Mouse (Mus musculus): Measurements from ENCODE around the gene Wdr54.

Gene Wdr54

DNA sequence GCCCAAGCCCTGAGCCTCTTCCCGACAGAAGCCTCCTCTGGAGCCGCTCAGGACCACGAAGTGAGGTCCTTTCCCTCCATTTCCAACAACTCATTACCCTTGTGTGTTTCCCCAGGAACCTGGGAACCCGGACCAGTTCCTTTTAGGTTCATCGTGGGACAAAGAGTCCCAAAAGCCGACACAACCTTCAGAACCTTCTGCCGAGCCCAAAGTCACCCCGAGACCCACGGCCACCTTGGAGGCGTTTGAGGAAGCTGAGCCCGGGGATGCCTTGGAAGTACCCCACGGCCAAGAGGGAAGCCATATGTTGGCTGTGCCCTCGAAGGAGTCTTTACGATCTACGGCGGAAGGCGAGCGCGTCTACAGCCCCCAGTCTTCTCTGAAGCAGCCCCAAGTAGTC lies 5.2 kb upstream of the Wdr54 start:
- no peak for DNase-seq (ENCODE audit: extremely low read depth, insufficient read length, low spot score)

DNA sequence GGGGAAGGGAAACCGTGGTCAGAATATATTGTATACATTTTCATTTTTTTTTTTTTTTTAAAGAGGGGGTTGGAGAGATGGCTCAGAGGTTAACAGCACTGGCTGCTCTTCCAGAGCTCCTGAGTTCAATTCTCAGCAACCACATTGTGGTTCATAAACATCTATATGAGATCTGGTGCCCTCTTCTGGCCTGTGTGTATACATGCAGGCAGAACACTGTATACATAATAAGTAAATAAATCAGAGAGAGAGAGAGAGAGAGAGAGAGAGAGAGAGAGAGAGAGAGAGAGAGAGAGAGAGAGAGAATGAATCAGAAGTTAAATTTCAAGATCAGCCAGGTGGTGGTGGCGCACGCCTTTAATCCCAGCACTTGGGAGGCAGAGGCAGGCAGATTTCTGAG lies 3.3 kb upstream of the Wdr54 start:
- DNase-seq (ENCODE audit: extremely low read depth, insufficient read length, low spot score): peak; percentile 56

DNA sequence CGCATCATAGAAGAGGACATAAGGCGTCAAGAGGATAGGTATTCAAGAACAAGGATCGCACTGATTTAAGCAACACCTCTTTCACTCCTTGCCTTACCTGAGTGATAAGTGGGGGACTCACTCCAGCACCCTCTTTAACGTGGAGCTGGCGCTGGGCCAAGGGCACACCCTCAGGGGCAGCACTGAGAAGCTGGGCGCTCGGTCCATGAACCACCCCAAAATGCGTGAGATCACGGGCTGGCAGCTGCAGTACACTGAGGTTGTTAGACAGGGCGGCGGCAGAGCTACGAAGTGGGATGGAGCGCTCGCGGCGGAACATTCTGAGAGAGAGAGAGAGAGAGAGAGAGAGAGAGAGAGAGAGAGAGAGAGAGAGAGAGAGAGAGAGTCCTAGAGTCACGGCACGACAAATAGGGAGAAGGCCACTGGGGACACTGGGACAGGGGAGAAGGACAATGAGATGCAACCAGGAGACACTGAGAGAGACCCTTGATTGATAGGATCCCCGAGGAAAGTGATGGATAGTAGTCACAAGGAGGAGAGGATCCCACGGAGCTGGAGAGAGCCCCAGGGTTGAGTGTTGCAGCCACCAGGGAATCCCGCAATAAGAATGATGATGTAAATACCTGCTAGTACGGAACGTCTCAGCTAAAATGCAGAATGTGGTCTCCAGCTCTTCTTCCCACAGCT lies 502 bp downstream of the Wdr54 start:
- DNase-seq (ENCODE audit: extremely low read depth, insufficient read length, low spot score): peak; percentile 46

GRCm38 (mm10) chr6:83153485-83153884 lies 2.7 kb downstream of the Wdr54 start:
- no peak for DNase-seq (ENCODE audit: extremely low read depth, insufficient read length, low spot score)

GRCm38 (mm10) chr6:83153038-83153437 lies 3.2 kb downstream of the Wdr54 start:
- DNase-seq (ENCODE audit: extremely low read depth, insufficient read length, low spot score): no peak

DNA sequence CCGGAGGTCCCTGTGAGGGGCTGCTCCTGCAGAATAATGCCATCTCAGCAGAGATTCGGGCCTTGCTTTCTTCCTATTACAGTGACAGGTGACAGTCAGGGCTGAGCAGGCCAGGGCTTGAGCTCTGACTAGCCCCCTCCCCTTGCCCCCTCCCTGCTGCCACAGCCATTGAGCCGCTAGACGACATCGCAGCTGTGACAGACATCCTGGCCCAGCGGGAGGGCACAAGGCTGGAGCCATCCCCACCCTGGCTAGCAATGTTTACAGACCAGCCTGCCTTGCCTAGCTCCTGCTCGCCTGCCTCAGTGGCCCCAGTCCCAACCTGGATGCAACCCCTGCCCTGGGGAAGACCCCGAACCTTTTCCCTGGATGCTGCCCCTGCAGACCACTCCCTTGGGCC lies 4.5 kb downstream of the Wdr54 start:
- no peak for DNase-seq (ENCODE audit: extremely low read depth, insufficient read length, low spot score)

DNA sequence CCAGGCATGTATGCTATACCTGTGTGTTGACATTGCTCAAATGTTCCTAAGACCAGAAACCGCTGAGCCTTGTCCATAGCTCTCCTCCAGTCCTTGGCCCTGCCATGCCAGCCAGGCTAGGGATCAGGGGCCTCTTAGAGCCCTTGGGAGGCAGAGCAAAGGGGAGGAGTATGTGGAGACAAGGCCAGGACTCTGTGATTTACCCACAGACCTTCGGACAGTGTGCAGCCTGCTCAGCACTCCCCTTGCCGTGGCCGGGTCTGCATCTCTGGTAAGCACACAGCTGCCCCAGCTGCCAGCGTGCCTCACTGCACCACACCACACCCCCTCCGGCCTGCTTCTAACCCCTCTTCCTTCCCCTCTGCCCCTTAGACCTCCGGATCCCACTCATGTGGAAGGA lies 8.9 kb downstream of the Wdr54 start:
- no peak for DNase-seq (ENCODE audit: extremely low read depth, insufficient read length, low spot score)

- no peak for DNase-seq (ENCODE audit: extremely low read depth, insufficient read length, low spot score)
These were observed 10.4 kb downstream of the Wdr54 start for GRCm38 (mm10) chr6:83145805-83146204.

DNA sequence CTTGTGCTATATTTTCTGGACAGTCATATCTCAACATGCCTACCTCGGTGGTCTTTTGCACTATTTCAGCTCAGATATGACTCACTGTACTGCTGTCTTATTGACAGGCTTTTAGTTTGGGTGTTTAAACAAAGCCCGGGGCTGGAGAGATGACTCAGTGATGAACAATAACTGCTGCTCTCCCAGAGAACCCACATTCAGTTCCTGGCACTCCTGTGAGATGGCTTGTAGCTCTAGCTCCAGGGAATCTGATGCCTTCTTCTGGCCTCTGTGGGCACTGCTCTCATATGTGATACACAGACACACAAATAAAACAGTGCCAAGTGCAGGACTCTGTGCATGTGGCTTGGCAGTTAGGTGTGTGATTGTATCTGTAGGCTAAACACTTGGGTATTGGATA lies 11.0 kb downstream of the Wdr54 start:
- peak; percentile 50 for DNase-seq (ENCODE audit: extremely low read depth, insufficient read length, low spot score)

- no peak for DNase-seq (ENCODE audit: extremely low read depth, insufficient read length, low spot score)
These were observed 13.3 kb downstream of the Wdr54 start for GRCm38 (mm10) chr6:83142886-83143285.

DNA sequence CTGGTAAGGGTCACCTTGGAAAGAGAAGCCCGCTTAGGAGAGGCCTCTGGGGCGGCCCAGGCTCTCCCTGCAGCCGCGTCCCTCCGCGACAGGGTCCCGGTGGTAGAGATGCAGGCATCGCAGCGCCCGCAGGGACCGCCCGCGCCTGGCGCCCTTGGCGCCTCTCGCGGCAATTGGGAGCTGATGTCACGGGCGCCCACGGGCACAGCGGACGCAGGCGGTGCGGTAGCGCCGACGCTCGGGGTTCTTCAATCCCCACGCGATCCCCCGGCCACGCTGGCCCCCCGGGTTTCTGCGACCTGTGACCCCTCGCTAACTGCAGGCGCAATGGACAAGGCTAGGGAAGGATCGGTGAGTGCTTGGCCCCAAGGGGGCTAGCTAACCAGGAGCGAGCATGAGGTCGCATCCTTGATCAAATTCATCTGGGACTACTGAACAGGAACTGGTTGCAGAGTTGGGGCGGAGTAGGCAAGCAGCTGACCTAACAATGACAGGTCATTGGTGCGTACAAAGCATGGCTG lies 13.9 kb downstream of the Wdr54 start:
- DNase-seq (ENCODE audit: extremely low read depth, insufficient read length, low spot score): no peak

- no peak for DNase-seq (ENCODE audit: extremely low read depth, insufficient read length, low spot score)
These were observed 14.6 kb downstream of the Wdr54 start for GRCm38 (mm10) chr6:83141636-83142035.

GRCm38 (mm10) chr6:83140044-83140443 lies 16.2 kb downstream of the Wdr54 start:
- DNase-seq (ENCODE audit: extremely low read depth, insufficient read length, low spot score): no peak

DNA sequence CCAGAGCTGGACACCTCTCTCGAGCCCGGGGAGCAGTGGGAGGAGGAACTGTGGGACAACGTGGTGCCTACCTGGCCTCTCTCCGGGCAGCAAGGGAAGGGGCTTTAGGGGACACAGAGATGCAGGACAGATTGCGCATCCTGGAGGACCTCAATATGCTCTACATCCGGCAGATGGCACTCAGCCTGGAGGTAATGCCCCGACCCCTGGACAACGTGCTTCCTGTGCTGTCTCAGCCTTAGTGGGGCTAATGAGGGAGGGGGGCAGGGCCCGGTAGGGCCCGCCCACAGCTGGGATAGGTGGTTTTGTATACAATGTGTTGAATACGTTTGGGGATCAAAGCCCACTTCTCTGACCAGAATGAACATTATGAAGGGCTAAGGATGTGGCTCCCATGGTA lies 18.1 kb downstream of the Wdr54 start:
- DNase-seq (ENCODE audit: extremely low read depth, insufficient read length, low spot score): no peak

- peak; percentile 83 for DNase-seq (ENCODE audit: extremely low read depth, insufficient read length, low spot score)
These were observed 18.6 kb downstream of the Wdr54 start for GRCm38 (mm10) chr6:83137576-83137950.

GRCm38 (mm10) chr6:83136881-83137575 lies 19.2 kb downstream of the Wdr54 start:
- DNase-seq (ENCODE audit: extremely low read depth, insufficient read length, low spot score): peak; percentile 85

DNA sequence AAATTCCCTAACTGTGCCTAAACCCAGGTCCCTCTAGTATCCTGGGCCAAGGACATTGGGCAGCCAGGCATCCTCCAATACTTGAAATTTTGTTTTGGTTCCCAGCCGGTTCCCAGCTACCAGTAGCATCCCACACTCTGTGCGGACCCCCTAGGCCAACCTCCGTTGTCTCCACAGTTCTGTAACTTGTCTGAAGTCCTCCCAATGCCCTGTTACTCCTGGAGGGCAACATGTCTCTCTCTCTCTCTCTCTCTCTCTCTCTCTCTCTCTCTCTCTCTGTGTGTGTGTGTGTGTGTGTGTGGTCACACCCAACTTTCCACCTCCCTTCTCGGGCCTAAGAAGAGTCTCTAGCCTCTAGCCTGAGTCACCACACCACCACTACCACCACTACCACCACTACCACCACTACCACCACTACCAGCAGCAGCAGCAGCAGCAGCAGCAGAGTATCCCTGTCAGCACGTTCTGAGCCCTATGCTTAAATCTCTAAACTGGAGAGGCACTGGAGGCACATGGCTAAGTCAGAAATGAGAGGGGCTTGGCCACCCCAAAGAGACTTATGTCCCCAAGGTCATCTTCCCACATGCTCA lies 19.8 kb downstream of the Wdr54 start:
- DNase-seq (ENCODE audit: extremely low read depth, insufficient read length, low spot score): peak; percentile 72

- peak; percentile 73 for DNase-seq (ENCODE audit: extremely low read depth, insufficient read length, low spot score)
These were observed 20.5 kb downstream of the Wdr54 start for GRCm38 (mm10) chr6:83135571-83136161.

- no peak for DNase-seq (ENCODE audit: extremely low read depth, insufficient read length, low spot score)
These were observed 21.2 kb downstream of the Wdr54 start, which contains the start of gene Rtkn for GRCm38 (mm10) chr6:83134951-83135513. Gene Rtkn, plus strand, starts transcription at chr6:83135463.

DNA sequence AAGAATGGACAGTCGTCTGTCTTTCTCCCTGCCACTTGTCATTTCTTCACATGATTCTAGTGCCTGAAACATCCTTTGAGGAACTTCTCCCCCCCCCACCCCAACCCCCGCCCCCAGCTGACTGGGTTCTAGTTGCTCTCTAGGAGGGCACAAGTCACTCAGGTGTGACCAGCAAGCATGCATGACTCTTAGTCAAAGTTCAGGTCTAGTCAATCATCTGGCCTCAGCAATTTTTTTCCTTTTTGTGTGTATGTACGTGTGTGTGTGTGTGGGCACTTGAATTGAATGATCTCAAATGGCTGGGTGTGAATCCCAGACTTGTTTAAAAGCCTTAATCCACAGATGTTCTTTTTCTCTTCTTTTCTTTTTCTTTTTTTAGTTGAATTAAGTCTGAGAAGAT lies 22.0 kb downstream of the Wdr54 start:
- DNase-seq (ENCODE audit: extremely low read depth, insufficient read length, low spot score): no peak

Data from 3134 (cell line).